Mouse (Mus musculus) ovary, postnatal 14 days (tissue): ENCODE results near the gene Pam.
"Not testable (repeated sequence)": the region's sequence is repeated elsewhere in the genome, so short reads cannot be mapped to it uniquely, and the experiment has no call there.

ENCODE experiments used
- DNase-seq: peaks from one replicate; pipeline ENCODE4 v3.0.0; 2022; ENCODE audit warnings: low spot score

Pam gene

GRCm38 (mm10) chr1:97768089-97768488 is 327.4 kb downstream of the Pam start:
- DNase-seq: no peak

DNA sequence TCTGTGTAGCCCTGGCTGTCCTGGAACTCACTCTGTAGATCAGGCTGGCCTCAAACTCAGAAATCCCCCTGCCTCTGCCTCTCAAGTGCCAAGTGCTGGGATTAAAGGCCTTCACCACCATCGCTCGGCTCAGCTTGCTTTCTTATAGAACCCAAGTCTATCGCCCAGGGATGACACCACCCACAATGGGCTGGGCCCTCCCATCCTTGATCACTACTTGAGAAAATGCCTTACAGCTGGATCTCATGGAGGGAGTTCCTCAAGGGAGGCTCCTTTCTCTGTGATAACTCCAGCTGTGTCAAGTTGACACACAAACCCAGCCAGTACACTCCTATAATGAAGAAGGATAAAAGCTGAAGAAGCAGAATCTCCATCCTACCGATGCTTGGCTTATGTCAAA is 329.7 kb downstream of the Pam start:
- not testable (repeated sequence) for DNase-seq

- DNase-seq: no peak
Observed at GRCm38 (mm10) chr1:97761477-97761876, 334.0 kb downstream of the Pam start.

DNA sequence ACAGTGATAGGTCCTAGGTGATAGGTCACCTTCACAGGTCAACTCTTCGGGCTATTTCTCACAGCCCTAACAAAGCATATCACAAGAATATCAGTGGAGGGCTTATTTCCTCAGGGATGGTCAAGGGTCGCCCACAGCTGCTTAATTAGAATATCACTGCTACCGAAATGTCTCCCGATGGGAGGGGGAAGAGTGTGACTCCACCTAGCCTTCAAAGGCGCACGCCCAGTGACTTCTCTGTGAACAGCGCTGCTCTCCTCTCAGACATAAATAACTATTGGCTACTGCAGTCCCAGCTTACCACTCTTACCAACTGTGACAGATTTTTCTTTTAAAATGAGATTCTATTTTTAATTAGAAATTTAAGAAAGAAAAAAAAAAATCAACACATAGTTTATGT is 334.8 kb downstream of the Pam start:
- DNase-seq: no peak

GRCm38 (mm10) chr1:97759841-97760240 is 335.6 kb downstream of the Pam start:
- no peak for DNase-seq

DNA sequence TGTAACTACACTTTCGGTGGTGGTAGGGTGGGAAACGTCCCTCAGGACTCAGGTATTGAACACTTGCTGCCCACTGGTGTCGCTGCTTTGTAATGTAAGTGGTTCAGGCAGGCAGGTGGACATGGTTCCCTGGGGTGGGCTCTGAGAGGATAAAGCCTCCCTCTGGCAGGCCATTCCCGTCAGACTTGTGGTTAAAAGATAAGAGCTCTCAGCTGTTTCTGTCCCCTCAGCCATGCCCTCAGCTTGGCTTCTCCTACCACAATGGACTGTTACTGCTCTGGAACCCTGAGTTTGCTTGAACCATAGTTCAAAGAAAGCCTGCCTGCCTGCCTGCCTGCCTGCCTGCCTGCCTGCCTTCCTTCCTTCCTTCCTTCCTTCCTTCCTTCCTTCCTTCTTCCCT is 341.1 kb downstream of the Pam start:
- no peak for DNase-seq

DNA sequence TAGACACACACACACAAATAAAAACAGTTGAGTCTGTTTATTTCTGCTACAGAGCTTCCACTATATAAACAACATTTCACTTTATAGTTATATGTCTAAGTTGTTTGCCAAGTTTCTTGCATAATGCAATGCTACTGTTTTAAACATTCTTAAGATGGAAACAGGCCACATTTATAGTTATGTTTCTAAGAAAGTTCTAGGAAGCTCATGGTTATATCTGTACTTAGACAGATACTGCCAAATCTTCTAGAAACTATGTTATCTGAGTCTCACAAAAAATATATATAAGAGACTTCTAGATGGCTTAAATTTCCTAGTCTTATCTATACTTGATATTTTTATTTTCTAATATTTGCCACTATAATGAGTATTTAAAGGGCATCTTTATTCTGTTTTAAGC is 342.2 kb downstream of the Pam start:
- no peak for DNase-seq

DNA sequence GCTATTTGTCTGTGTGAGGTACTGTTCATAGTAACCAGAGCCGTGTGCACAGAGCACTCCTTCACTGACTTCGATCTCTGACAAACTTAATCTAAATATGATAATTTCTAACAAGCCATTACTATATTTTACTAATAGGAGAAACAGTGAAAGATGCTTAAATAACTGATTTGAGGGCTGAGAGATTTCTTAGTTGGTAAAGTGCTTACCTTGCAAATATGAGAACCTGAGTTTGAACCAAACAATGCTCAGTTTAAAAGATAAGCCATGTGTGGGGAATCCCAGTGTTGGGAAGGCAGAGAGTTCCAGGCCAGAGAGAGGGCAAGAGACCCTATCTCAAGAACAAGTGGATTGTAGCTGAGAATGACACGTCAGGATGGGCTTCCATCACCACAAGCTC is 347.3 kb downstream of the Pam start:
- DNase-seq: no peak

- DNase-seq: no peak
Observed at GRCm38 (mm10) chr1:97746261-97746660, 349.2 kb downstream of the Pam start.

GRCm38 (mm10) chr1:97745712-97746111 is 349.7 kb downstream of the Pam start:
- DNase-seq: no peak
